Mouse (Mus musculus) lung, postnatal 0 days (tissue): ENCODE measurements around the gene Ruvbl1.

Experiments used
- CTCF ChIP-seq: IDR thresholded peaks from 2 replicates; pipeline ENCODE4 v1.5.1; 2016; ENCODE audit warnings: antibody characterized with exemption, mild to moderate bottlenecking
- EP300 ChIP-seq: IDR thresholded peaks from 2 replicates; pipeline ENCODE4 v1.6.1; 2016; ENCODE audit warnings: antibody characterized with exemption, mild to moderate bottlenecking, control low read depth

DNA sequence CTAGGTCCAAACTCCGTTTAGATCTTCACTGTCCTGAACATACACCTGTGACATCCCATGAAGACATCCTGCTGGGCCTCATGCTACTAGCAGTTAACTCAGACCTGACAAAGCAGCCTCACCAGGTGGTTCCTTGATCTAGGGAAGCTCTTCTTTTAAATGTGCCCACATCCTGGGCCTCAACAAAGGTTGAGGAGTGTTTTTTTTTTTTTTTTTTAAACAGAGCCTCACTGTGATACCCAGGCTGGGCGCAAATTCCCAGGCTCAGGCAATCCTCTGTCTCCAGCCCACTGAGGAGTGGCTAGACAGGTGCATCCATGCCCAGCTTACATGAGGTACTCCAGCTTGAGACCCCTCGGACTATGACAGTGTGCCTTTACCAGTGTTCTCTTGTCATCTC, 22.7 kb upstream of the Ruvbl1 start:
- no peak for TF ChIP-seq CTCF
- TF ChIP-seq EP300 = no peak
